Mouse (Mus musculus): ENCODE results near the gene Cenpc1. TPM values are rescaled to one million over a fixed set of nuclear protein-coding genes. Genes with fewer than 3 reads are reported as not detected.

The Cenpc1 gene
- polyA plus RNA-seq (2012; rRNA removed), result 8.9 and 12.2 TPM in 2 replicates

DNA sequence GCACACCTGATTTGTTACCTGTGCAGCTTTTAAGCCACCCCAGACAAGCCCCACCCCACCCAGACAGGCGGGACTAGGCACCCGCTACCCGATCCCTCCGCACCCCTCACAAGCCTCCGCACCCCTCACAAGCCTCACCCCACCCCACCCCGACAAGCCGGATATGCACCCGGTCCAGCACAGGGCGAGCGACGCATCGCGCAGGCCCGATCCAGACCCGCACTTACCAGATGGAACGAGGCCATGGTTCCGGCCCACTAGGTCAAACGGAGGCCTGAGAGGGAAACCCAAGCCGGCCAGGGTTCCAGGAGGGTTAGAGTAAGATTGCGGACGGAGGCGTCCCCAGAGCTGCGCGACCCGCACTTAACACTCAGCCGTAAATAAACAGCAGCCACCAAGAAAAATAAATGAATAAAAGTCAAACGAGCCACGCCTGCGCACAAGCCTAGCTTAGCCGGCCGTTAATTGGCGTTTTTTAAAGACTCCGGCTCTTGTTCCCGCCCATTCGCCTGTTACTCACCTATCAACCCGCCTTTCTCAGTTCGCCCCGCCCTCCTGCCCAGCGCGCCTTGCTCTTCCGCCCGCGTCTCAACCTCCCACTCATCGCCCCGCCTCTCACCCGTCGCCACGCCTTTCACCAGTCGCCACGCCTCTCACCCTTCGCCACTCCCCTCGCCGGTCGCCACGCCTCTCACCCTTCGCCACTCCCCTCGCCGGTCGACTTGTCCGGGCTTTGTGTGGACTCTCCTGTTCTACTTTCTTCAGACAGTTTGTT, at the start of gene Cenpc1:
Gene Cenpc1, minus strand, starts transcription at position 483 of the 775 bp plus-strand sequence.
- WGBS, result under 1% methylated on average over 59 of the region's 60 CpGs
- Histone ChIP-seq H3K27me3 (ENCODE audit: control insufficient read depth, insufficient read depth, low read length) (no peaks in the 10 kb centered on the region), H3K4me1 (replicated peaks; ENCODE audit: control insufficient read depth, insufficient read depth, low read length) (peaks cover 10% of the 10 kb centered on the region), H3K36me3 (ENCODE audit: control insufficient read depth, insufficient read depth, low read length) (no peaks in the 10 kb centered on the region), H3K4me3 (ENCODE audit: control insufficient read depth, insufficient read depth, low read length) (peak within 1 kb of the TSS; percentile 75), H3K27ac (ENCODE audit: control insufficient read depth, insufficient read depth, low read length) (peak within 1 kb of the TSS; percentile 66)
- TF ChIP-seq CTCF (IDR thresholded peaks at IDR 0.05; ENCODE audit: borderline replicate concordance, control insufficient read depth, extremely low read depth, insufficient read depth, low read length, poor library complexity) (no peak), POLR2A (IDR thresholded peaks at IDR 0.05; ENCODE audit: control insufficient read depth, extremely low read depth, insufficient read depth, low read length, poor library complexity) (peak; percentile 77)
- peak; percentile 99 for DNase-seq

GRCm38 (mm10) chr5:86113997-86114396, 48.6 kb upstream of the Cenpc1 start:
- H3K36me3 ChIP-seq (ENCODE audit: control insufficient read depth, insufficient read depth, low read length), result peaks cover 11% of the 10 kb centered on the region
- WGBS, result 78% methylated on average over 1 of the region's 1 CpGs
- no peak overlapping the region for H3K27ac ChIP-seq (ENCODE audit: control insufficient read depth, insufficient read depth, low read length)
- DNase-seq, result no peak
- H3K4me3 ChIP-seq (ENCODE audit: control insufficient read depth, insufficient read depth, low read length), result no peak overlapping the region
- no peak for TF ChIP-seq CTCF (IDR thresholded peaks at IDR 0.05; ENCODE audit: borderline replicate concordance, control insufficient read depth, extremely low read depth, insufficient read depth, low read length, poor library complexity)
- TF ChIP-seq POLR2A (IDR thresholded peaks at IDR 0.05; ENCODE audit: control insufficient read depth, extremely low read depth, insufficient read depth, low read length, poor library complexity), result no peak
- no peaks in the 10 kb centered on the region for H3K4me1 ChIP-seq (replicated peaks; ENCODE audit: control insufficient read depth, insufficient read depth, low read length)
- H3K27me3 ChIP-seq (ENCODE audit: control insufficient read depth, insufficient read depth, low read length), result no peaks in the 10 kb centered on the region

DNA sequence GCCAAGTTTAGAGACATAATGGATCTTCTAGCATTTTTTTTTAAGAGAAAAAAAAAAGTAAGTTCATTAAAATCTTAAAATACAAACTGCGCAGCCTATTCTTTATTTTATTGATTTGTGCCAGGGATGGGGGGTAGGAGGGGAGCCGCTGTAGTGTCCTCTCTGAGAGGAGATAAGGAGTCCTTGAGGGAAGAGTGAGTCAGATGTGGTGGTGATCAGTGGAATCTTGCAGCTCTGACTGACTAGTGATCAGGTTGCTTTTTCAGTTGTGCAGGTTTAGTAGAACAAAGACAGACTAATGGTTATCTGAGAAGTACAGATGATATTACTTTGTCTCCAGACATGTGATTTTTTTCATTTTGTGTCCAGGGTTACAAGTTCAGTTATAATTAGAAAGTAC, 47.7 kb upstream of the Cenpc1 start:
- WGBS, result 97% methylated on average over 2 of the region's 2 CpGs
- Histone ChIP-seq H3K27ac (ENCODE audit: control insufficient read depth, insufficient read depth, low read length) (no peak overlapping the region), H3K27me3 (ENCODE audit: control insufficient read depth, insufficient read depth, low read length) (no peaks in the 10 kb centered on the region), H3K4me3 (ENCODE audit: control insufficient read depth, insufficient read depth, low read length) (no peak overlapping the region), H3K4me1 (replicated peaks; ENCODE audit: control insufficient read depth, insufficient read depth, low read length) (no peaks in the 10 kb centered on the region), H3K36me3 (ENCODE audit: control insufficient read depth, insufficient read depth, low read length) (peaks cover 6% of the 10 kb centered on the region; the same call in 1 of the 2 replicates)
- no peak for DNase-seq
- no peak for TF ChIP-seq CTCF (IDR thresholded peaks at IDR 0.05; ENCODE audit: borderline replicate concordance, control insufficient read depth, extremely low read depth, insufficient read depth, low read length, poor library complexity)
- no peak for TF ChIP-seq POLR2A (IDR thresholded peaks at IDR 0.05; ENCODE audit: control insufficient read depth, extremely low read depth, insufficient read depth, low read length, poor library complexity)

- no peak overlapping the region for H3K27ac ChIP-seq (ENCODE audit: control insufficient read depth, insufficient read depth, low read length)
- peaks cover 6% of the 10 kb centered on the region; the same call in 1 of the 2 replicates for H3K36me3 ChIP-seq (ENCODE audit: control insufficient read depth, insufficient read depth, low read length)
- 97% methylated on average over 1 of the region's 1 CpGs for WGBS
- TF ChIP-seq CTCF (IDR thresholded peaks at IDR 0.05; ENCODE audit: borderline replicate concordance, control insufficient read depth, extremely low read depth, insufficient read depth, low read length, poor library complexity) (no peak), POLR2A (IDR thresholded peaks at IDR 0.05; ENCODE audit: control insufficient read depth, extremely low read depth, insufficient read depth, low read length, poor library complexity) (no peak)
- no peak for DNase-seq
- H3K4me1 ChIP-seq (replicated peaks; ENCODE audit: control insufficient read depth, insufficient read depth, low read length), result no peaks in the 10 kb centered on the region
- no peak overlapping the region for H3K4me3 ChIP-seq (ENCODE audit: control insufficient read depth, insufficient read depth, low read length)
- no peaks in the 10 kb centered on the region for H3K27me3 ChIP-seq (ENCODE audit: control insufficient read depth, insufficient read depth, low read length)
Observed at GRCm38 (mm10) chr5:86111074-86111473, 45.7 kb upstream of the Cenpc1 start.

DNA sequence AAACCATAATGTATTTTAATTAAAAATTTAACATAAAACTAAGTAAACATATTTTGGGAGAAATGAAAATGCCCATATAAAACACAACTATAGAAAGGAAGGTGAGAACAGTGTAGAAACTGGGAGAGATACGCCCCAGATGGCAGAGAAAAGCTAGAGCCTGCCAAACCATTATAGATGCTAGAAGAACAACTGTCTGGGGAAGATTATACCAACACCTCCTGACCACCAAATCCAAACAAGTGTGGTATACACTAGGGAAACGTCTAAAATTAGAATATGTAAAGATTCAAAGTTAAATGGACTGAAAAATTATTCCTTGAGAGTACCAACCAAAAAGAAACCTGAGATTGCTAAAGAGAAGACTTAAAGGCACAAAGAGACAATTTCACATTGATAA, 41.2 kb upstream of the Cenpc1 start:
- WGBS, result 93% methylated on average over 2 of the region's 2 CpGs
- DNase-seq, result no peak
- Histone ChIP-seq H3K27me3 (ENCODE audit: control insufficient read depth, insufficient read depth, low read length) (no peaks in the 10 kb centered on the region), H3K36me3 (ENCODE audit: control insufficient read depth, insufficient read depth, low read length) (peaks cover 11% of the 10 kb centered on the region), H3K4me1 (replicated peaks; ENCODE audit: control insufficient read depth, insufficient read depth, low read length) (no peaks in the 10 kb centered on the region), H3K4me3 (ENCODE audit: control insufficient read depth, insufficient read depth, low read length) (no peak overlapping the region), H3K27ac (ENCODE audit: control insufficient read depth, insufficient read depth, low read length) (no peak overlapping the region)
- TF ChIP-seq POLR2A (IDR thresholded peaks at IDR 0.05; ENCODE audit: control insufficient read depth, extremely low read depth, insufficient read depth, low read length, poor library complexity), result no peak
- TF ChIP-seq CTCF (IDR thresholded peaks at IDR 0.05; ENCODE audit: borderline replicate concordance, control insufficient read depth, extremely low read depth, insufficient read depth, low read length, poor library complexity), result no peak

- no peak for DNase-seq
- H3K27ac ChIP-seq (ENCODE audit: control insufficient read depth, insufficient read depth, low read length), result no peak overlapping the region
- peaks cover 11% of the 10 kb centered on the region for H3K36me3 ChIP-seq (ENCODE audit: control insufficient read depth, insufficient read depth, low read length)
- TF ChIP-seq POLR2A (IDR thresholded peaks at IDR 0.05; ENCODE audit: control insufficient read depth, extremely low read depth, insufficient read depth, low read length, poor library complexity), result no peak
- TF ChIP-seq CTCF (IDR thresholded peaks at IDR 0.05; ENCODE audit: borderline replicate concordance, control insufficient read depth, extremely low read depth, insufficient read depth, low read length, poor library complexity), result no peak
- WGBS, result 93% methylated on average over 2 of the region's 2 CpGs
- no peak overlapping the region for H3K4me3 ChIP-seq (ENCODE audit: control insufficient read depth, insufficient read depth, low read length)
- H3K27me3 ChIP-seq (ENCODE audit: control insufficient read depth, insufficient read depth, low read length), result no peaks in the 10 kb centered on the region
- peaks cover 4% of the 10 kb centered on the region for H3K4me1 ChIP-seq (replicated peaks; ENCODE audit: control insufficient read depth, insufficient read depth, low read length)
Observed at GRCm38 (mm10) chr5:86102176-86102575, 36.8 kb upstream of the Cenpc1 start.

Data from thymus, adult 2 months (tissue).